Comparison of ENCODE assay signal across 8 mouse cellular contexts in the genomic region with DNA sequence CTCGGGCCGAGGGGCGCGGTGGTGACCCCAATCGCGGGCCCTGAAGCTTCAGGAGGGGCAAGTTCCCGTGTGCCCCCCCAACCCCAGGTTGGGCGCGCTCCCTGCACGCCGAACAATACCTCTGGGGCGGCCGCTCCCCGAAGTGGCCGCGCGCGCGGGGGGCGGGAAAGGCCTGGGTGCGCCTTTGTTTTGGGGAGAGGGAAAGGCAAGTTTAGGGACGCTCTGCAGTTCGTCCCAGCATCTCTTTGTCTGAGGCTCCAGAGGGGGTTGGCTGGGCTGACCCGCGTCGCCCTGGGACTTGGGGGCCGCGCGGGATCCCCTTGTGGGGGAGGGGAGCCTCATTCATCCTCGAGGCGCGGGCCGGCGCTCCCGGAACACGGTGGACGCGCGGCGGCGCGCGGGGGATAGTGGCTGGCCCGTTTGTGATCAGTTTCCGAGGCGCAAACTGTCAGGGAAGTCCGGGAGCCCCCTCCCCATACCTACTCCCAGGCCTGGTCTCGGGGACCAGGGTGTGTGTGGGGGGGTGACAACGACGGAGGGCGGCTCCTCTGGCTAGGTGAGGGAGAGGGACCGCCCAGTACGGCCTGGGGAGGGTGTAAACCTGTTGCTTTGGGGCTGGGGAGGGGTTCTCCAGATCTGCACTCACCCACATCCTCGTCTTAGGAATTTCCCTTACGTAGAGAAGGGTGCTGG. TPM values are rescaled to one million over a fixed set of nuclear protein-coding genes. Genes with fewer than 3 reads are reported as not detected.
A peak's percentile ranks its signal among the peaks of the same experiment; 100 is the strongest.
DNase-seq lines count a peak whose midpoint lies in the region; ATAC-seq and TF ChIP-seq lines count a peak whose summit lies in the region.

No protein-coding gene starts in this region.

- 0% methylated on average over 33 of the region's 55 CpGs for WGBS in kidney, adult 2 months
- 13% methylated on average over 34 of the region's 55 CpGs for WGBS in liver, embryonic 12.5 days (ENCODE audit: insufficient replicate concordance)
- WGBS in stomach, postnatal 0 days = 20% methylated on average over 37 of the region's 55 CpGs

- peak overlapping the region; percentile 96 for H3K27ac ChIP-seq in kidney, adult 2 months (ENCODE audit: insufficient read depth, low read depth, low read length)
- peak overlapping the region; percentile 80 for H3K27ac ChIP-seq in liver, embryonic 12.5 days
- H3K27ac ChIP-seq in stomach, postnatal 0 days (replicated peaks) = peak overlapping the region; percentile 95

- H3K9ac ChIP-seq in liver, embryonic 12.5 days = peak overlapping the region; percentile 80
- H3K9ac ChIP-seq in stomach, postnatal 0 days (ENCODE audit: low read length) = peak overlapping the region; percentile 83

- H3K9me3 ChIP-seq in megakaryocyte, embryonic 14.5 days = peaks cover 6% of the 10 kb centered on the region; the same call in 1 of the 2 replicates
- H3K9me3 ChIP-seq in liver, embryonic 12.5 days (replicated peaks) = no peaks in the 10 kb centered on the region
- no peaks in the 10 kb centered on the region for H3K9me3 ChIP-seq in stomach, postnatal 0 days (ENCODE audit: control insufficient read depth, low read length)

- H3K27me3 ChIP-seq in megakaryocyte, embryonic 14.5 days (replicated peaks) = peaks cover 5% of the 10 kb centered on the region
- H3K27me3 ChIP-seq in kidney, adult 2 months (replicated peaks; ENCODE audit: control insufficient read depth, insufficient read depth, low read length) = no peaks in the 10 kb centered on the region
- no peaks in the 10 kb centered on the region for H3K27me3 ChIP-seq in liver, embryonic 12.5 days (replicated peaks)
- no peaks in the 10 kb centered on the region for H3K27me3 ChIP-seq in stomach, postnatal 0 days (ENCODE audit: control insufficient read depth, insufficient read depth, low read length)

- no peak for TF ChIP-seq POLR2A in kidney, adult 2 months (IDR thresholded peaks at IDR 0.05; ENCODE audit: low read depth, low read length)

- TF ChIP-seq CTCF in kidney, adult 2 months (conservative IDR thresholded peaks at IDR 0.05; ENCODE audit: insufficient read depth, insufficient read length, low read depth, low read length) = no peak
- no peak for TF ChIP-seq CTCF in stomach, postnatal 0 days (IDR thresholded peaks at IDR 0.05; ENCODE audit: low read depth)

- peak overlapping the region; percentile 86 for H3K4me2 ChIP-seq in liver, embryonic 12.5 days
- peak overlapping the region; percentile 53 for H3K4me2 ChIP-seq in stomach, postnatal 0 days (replicated peaks; ENCODE audit: low read depth)

- ATAC-seq in megakaryocyte, adult 5-6 weeks (ENCODE audit: poor library complexity, severe bottlenecking) = no peak
- peak; percentile 68 for ATAC-seq in liver, embryonic 12.5 days
- peak; percentile 43 for ATAC-seq in stomach, postnatal 0 days (ENCODE audit: low FRiP score, low TSS enrichment)

- H3K4me1 ChIP-seq in megakaryocyte, embryonic 14.5 days = peaks cover 15% of the 10 kb centered on the region; the same call in 1 of the 2 replicates
- peaks cover 4% of the 10 kb centered on the region; the same call in 1 of the 2 replicates for H3K4me1 ChIP-seq in kidney, adult 2 months (ENCODE audit: control insufficient read depth, insufficient read depth, low read length)
- H3K4me1 ChIP-seq in liver, embryonic 12.5 days = peaks cover 37% of the 10 kb centered on the region
- H3K4me1 ChIP-seq in stomach, postnatal 0 days (replicated peaks; ENCODE audit: control insufficient read depth, insufficient read depth) = no peaks in the 10 kb centered on the region

- H3K36me3 ChIP-seq in megakaryocyte, embryonic 14.5 days (replicated peaks; ENCODE audit: low read length) = no peaks in the 10 kb centered on the region
- H3K36me3 ChIP-seq in kidney, adult 2 months (ENCODE audit: control insufficient read depth, insufficient read depth, low read length) = no peaks in the 10 kb centered on the region
- no peaks in the 10 kb centered on the region for H3K36me3 ChIP-seq in liver, embryonic 12.5 days
- no peaks in the 10 kb centered on the region for H3K36me3 ChIP-seq in stomach, postnatal 0 days (ENCODE audit: control insufficient read depth, insufficient read depth, low read length)

- no peak for TF ChIP-seq EP300 in stomach, postnatal 0 days (optimal IDR thresholded peaks at IDR 0.05)

- peak overlapping the region; percentile 94 for H3K4me3 ChIP-seq in megakaryocyte, embryonic 14.5 days (replicated peaks)
- peak overlapping the region; percentile 94 for H3K4me3 ChIP-seq in kidney, adult 2 months (ENCODE audit: insufficient read depth, low read depth, low read length)
- peak overlapping the region; percentile 70 for H3K4me3 ChIP-seq in liver, embryonic 12.5 days
- peak overlapping the region; percentile 68 for H3K4me3 ChIP-seq in stomach, postnatal 0 days (ENCODE audit: low read depth, low read length)

- peak; percentile 65 for DNase-seq in embryo, embryonic 11 days
- DNase-seq in heart, adult 8-10 months (ENCODE audit: low spot score) = peak; percentile 30
- DNase-seq in kidney, adult 2 months = peak; percentile 39
- DNase-seq in neural tube, embryonic 10.5 days (ENCODE audit: extremely low spot score, low spot score) = peak; percentile 58
- peak; percentile 47 for DNase-seq in stomach, postnatal 0 days (ENCODE audit: low spot score)

RNA-seq across cellular contexts. Expression of gene Tbl1x, which starts 0.6 kb away (rescaled TPM):
- 1.6 and 2.8 TPM in 2 replicates for polyA plus RNA-seq in megakaryocyte, embryonic 14.5 days (2012; ENCODE audit: insufficient read depth, low replicate concordance)
- total RNA-seq in megakaryocyte, adult 5-6 weeks (2015) = 40.9 and 44.5 TPM in 2 replicates
- 23.6 and 27.1 TPM in 2 replicates for total RNA-seq in megakaryocyte, adult 5-6 weeks (2017)
- 10 to 100 TPM; 28.4 to 31.0 (median 29.7) TPM for total RNA-seq in heart, adult 8-10 months (2022)
- polyA plus RNA-seq in kidney, adult 2 months (2012; rRNA removed) = 15.2 and 17.1 TPM in 2 replicates
- 27.1 and 27.9 TPM in 2 replicates for polyA plus RNA-seq in liver, embryonic 12.5 days (2016; fragmentation: Nextera tagmentation; extraction: Ambion mirVana)
- 24.3 and 25.7 TPM in 2 replicates for polyA plus RNA-seq in stomach, postnatal 0 days (2015; fragmentation: Nextera tagmentation; extraction: Ambion mirVana)
